Mouse (Mus musculus) G1E (cell line): ENCODE measurements around the gene Hist1h3e.

Experiments used
- CTCF ChIP-seq: IDR thresholded peaks from 2 replicates; pipeline ENCODE4 v1.5.1; 2012; ENCODE audit warnings: low read depth, low read length, inconsistent platforms, mixed read lengths
- GATA1 ChIP-seq: IDR thresholded peaks from 2 replicates; pipeline ENCODE4 v1.6.1; 2012; ENCODE audit warnings: borderline replicate concordance, low read length, inconsistent platforms, mixed read lengths
- GATA2 ChIP-seq: IDR thresholded peaks from 2 replicates; pipeline ENCODE4 v1.6.1; 2012; ENCODE audit warnings: low read depth, low read length, inconsistent platforms, borderline replicate concordance
- TAL1 ChIP-seq: conservative IDR thresholded peaks from 2 replicates; pipeline ENCODE4 v1.6.1; 2012; ENCODE audit warnings: low read depth, low read length, inconsistent platforms, mixed read lengths

DNA sequence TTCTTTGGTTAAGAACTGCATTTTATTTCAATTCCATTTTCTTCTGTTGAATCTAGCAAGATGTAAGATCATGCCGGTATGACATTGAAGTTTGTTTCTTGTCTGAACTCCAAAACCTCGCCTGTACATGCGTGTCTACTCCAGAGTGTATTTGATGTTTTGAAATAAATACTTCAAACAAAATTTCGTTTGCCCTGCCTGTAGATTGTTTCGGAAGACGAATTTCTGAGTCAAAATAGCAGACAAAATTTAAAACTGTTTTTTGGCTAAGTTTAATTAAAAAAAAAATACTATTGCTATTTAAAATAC is 43.9 kb downstream of the Hist1h3e start:
- TF ChIP-seq CTCF: no peak
- no peak for TF ChIP-seq GATA2
- TF ChIP-seq GATA1: no peak
- TF ChIP-seq TAL1: no peak
